Mouse (Mus musculus) kidney, adult 2 months (tissue): ENCODE measurements around the gene Sstr3. TPM values are rescaled to one million over a fixed set of nuclear protein-coding genes. Genes with fewer than 3 reads are reported as not detected.

ENCODE experiments used
- DNase-seq: peaks from one replicate; pipeline ENCODE4 v3.0.0; 2021
- H3K27ac ChIP-seq: fragments of 200-500 bp; 2 replicates; pipeline ENCODE4 v1.5.1; 2012; ENCODE audit warnings: low read depth, low read length, control low read depth, inconsistent platforms; ENCODE audit not compliant: insufficient read depth
- H3K27me3 ChIP-seq: fragments of 200-500 bp; replicated peaks from 2 replicates; pipeline ENCODE4 v1.6.1; 2012; ENCODE audit warnings: mild to moderate bottlenecking, moderate library complexity, low read length, inconsistent platforms; ENCODE audit not compliant: control insufficient read depth, insufficient read depth
- H3K36me3 ChIP-seq: fragments of 200-500 bp; 2 replicates; pipeline ENCODE4 v1.6.1; 2012; ENCODE audit warnings: mild to moderate bottlenecking, moderate library complexity, low read length, inconsistent platforms; ENCODE audit not compliant: control insufficient read depth, insufficient read depth
- H3K4me1 ChIP-seq: fragments of 200-500 bp; 2 replicates; pipeline ENCODE4 v1.6.1; 2011; ENCODE audit warnings: low read length; ENCODE audit not compliant: control insufficient read depth, insufficient read depth
- H3K4me3 ChIP-seq: fragments of 200-500 bp; 2 replicates; pipeline ENCODE4 v1.5.1; 2011; ENCODE audit warnings: mild to moderate bottlenecking, low read depth, low read length, control low read depth; ENCODE audit not compliant: insufficient read depth
- CTCF ChIP-seq: fragments of 200-500 bp; conservative IDR thresholded peaks from 2 replicates; pipeline ENCODE4 v1.5.1; 2011; ENCODE audit warnings: low read depth, mild to moderate bottlenecking, control low read depth, low read length, moderate library complexity, mixed read lengths; ENCODE audit not compliant: insufficient read depth, insufficient read length
- POLR2A ChIP-seq: fragments of 200-500 bp; IDR thresholded peaks from one replicate; pipeline ENCODE4 v1.6.1; 2011; ENCODE audit warnings: low read depth, low read length, control low read depth
- WGBS: fragments of 180-500 bp; shearing (Covaris S2); methylation state at CpG from one replicate; pipeline ENCODE4 v1.1.7; 2018; 5-methylcytosine and 5-hydroxymethylcytosine counted together
- polyA plus RNA-seq: library from polyadenylated mRNA; depleted of rRNA; stranded (reverse); fragments of >200 nt; gene quantifications from 2 replicates; pipeline ENCODE4 v1.2.3, GENCODE M21; 2012

Sstr3 gene
- polyA plus RNA-seq, 1 experiment, result 0.17 TPM

GRCm38 (mm10) chr15:78520112-78520715 lies 24.3 kb downstream of the Sstr3 start:
- H3K36me3 ChIP-seq, result no peaks in the 10 kb centered on the region
- H3K4me1 ChIP-seq, result no peaks in the 10 kb centered on the region
- no peaks in the 10 kb centered on the region for H3K27me3 ChIP-seq
- H3K4me3 ChIP-seq, result no peak overlapping the region
- H3K27ac ChIP-seq, result peak overlapping the region; percentile 24; the same call in 1 of the 2 replicates
- peak; percentile 77 for DNase-seq
- TF ChIP-seq CTCF (no peak), POLR2A (no peak)
- 58% methylated on average over 13 of the region's 13 CpGs for WGBS

- 51% methylated on average over 7 of the region's 7 CpGs for WGBS
- no peak for DNase-seq
- H3K27ac ChIP-seq, result no peak overlapping the region
- no peaks in the 10 kb centered on the region for H3K4me1 ChIP-seq
- no peaks in the 10 kb centered on the region for H3K36me3 ChIP-seq
- TF ChIP-seq POLR2A (no peak), CTCF (no peak)
- H3K27me3 ChIP-seq, result no peaks in the 10 kb centered on the region
- no peak overlapping the region for H3K4me3 ChIP-seq
These were observed 26.3 kb downstream of the Sstr3 start for GRCm38 (mm10) chr15:78518221-78518620.

GRCm38 (mm10) chr15:78515759-78516158 lies 28.7 kb downstream of the Sstr3 start:
- 83% methylated on average over 6 of the region's 6 CpGs for WGBS
- Histone ChIP-seq H3K27me3 (no peaks in the 10 kb centered on the region), H3K36me3 (no peaks in the 10 kb centered on the region)

GRCm38 (mm10) chr15:78514393-78515146 lies 29.9 kb downstream of the Sstr3 start:
- peak; percentile 82 for DNase-seq
- H3K27me3 ChIP-seq, result no peaks in the 10 kb centered on the region
- no peak overlapping the region for H3K27ac ChIP-seq
- TF ChIP-seq CTCF (peak; percentile 92), POLR2A (no peak)
- no peak overlapping the region for H3K4me3 ChIP-seq
- no peaks in the 10 kb centered on the region for H3K4me1 ChIP-seq
- no peaks in the 10 kb centered on the region for H3K36me3 ChIP-seq
- WGBS, result 25% methylated on average over 7 of the region's 7 CpGs

More at GRCm38 (mm10) chr15:78515759-78516158, 28.7 kb downstream of the Sstr3 start:
- H3K4me3 ChIP-seq, result no peak overlapping the region
- no peak overlapping the region for H3K27ac ChIP-seq
- no peaks in the 10 kb centered on the region for H3K4me1 ChIP-seq
- DNase-seq, result peak; percentile 23
- TF ChIP-seq CTCF (no peak), POLR2A (no peak)

GRCm38 (mm10) chr15:78513019-78513418 lies 31.5 kb downstream of the Sstr3 start:
- no peak for DNase-seq
- Histone ChIP-seq H3K27me3 (no peaks in the 10 kb centered on the region), H3K4me3 (no peak overlapping the region), H3K4me1 (no peaks in the 10 kb centered on the region), H3K36me3 (no peaks in the 10 kb centered on the region), H3K27ac (no peak overlapping the region)
- 70% methylated on average over 14 of the region's 14 CpGs for whole genome bisulfite sequencing
- TF ChIP-seq CTCF (no peak), POLR2A (no peak)

- Histone ChIP-seq H3K27me3 (no peaks in the 10 kb centered on the region), H3K36me3 (no peaks in the 10 kb centered on the region), H3K4me1 (no peaks in the 10 kb centered on the region), H3K27ac (no peak overlapping the region), H3K4me3 (no peak overlapping the region)
- no peak for DNase-seq
- WGBS, result 76% methylated on average over 7 of the region's 7 CpGs
- TF ChIP-seq POLR2A (no peak), CTCF (no peak)
These were observed 32.5 kb downstream of the Sstr3 start for GRCm38 (mm10) chr15:78511951-78512350.

GRCm38 (mm10) chr15:78510736-78511135 lies 33.7 kb downstream of the Sstr3 start:
- whole genome bisulfite sequencing, result 81% methylated on average over 6 of the region's 6 CpGs
- no peak overlapping the region for H3K4me3 ChIP-seq
- DNase-seq, result no peak
- TF ChIP-seq POLR2A (no peak), CTCF (no peak)
- no peaks in the 10 kb centered on the region for H3K36me3 ChIP-seq
- H3K27ac ChIP-seq, result no peak overlapping the region
- H3K27me3 ChIP-seq, result no peaks in the 10 kb centered on the region
- no peaks in the 10 kb centered on the region for H3K4me1 ChIP-seq
